Mouse (Mus musculus): ENCODE data around the gene Gm40193.

DNA sequence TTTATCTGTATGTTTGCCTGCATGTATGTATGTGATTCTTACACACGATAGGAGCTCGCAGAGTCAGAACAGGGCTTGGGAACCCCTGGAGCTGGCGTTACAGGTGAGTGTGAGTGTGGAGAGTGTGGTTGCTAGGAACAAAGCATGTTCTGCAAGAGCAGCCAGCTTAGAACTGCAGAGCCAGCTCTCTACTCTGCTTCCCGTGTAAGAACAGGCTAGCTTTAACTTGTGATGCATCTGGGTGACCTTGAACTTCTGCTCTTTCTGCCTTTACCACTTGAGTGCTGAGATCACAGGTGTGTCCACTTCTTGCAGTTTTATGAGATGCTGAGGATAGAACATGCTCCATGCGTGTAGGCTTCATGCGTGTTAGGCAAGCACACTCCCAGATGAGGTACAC is 46.2 kb upstream of the Gm40193 start:
- TF ChIP-seq POLR2A (IDR thresholded peaks at IDR 0.05; ENCODE audit: control insufficient read depth, extremely low read depth, insufficient read depth, low read length, poor library complexity) (no peak), CTCF (IDR thresholded peaks at IDR 0.05; ENCODE audit: borderline replicate concordance, control insufficient read depth, extremely low read depth, insufficient read depth, low read length, poor library complexity) (no peak)

Measured in thymus, adult 2 months (tissue).